Mouse (Mus musculus): ENCODE measurements around the gene 1700024P04Rik. TPM values are rescaled to one million over a fixed set of nuclear protein-coding genes. Genes with fewer than 3 reads are reported as not detected.
A peak's percentile ranks its signal among the peaks of the same experiment; 100 is the strongest.

The 1700024P04Rik gene
- polyA plus RNA-seq, 1 experiment from 2014 or later, result not detected

- Histone ChIP-seq H3K4me2 (replicated peaks; ENCODE audit: low read depth) (peak overlapping the region; percentile 55), H3K4me3 (ENCODE audit: low read depth, low read length) (peak overlapping the region; percentile 31), H3K36me3 (ENCODE audit: control insufficient read depth, insufficient read depth) (no peaks in the 10 kb centered on the region), H3K9ac (ENCODE audit: low read depth, low read length) (no peak overlapping the region), H3K27me3 (replicated peaks; ENCODE audit: control insufficient read depth, insufficient read depth, low read length) (no peaks in the 10 kb centered on the region), H3K27ac (ENCODE audit: low read depth, low read length) (peak overlapping the region; percentile 79), H3K9me3 (ENCODE audit: control insufficient read depth) (no peaks in the 10 kb centered on the region), H3K4me1 (replicated peaks; ENCODE audit: control insufficient read depth, insufficient read depth, low read length) (0 out of 2 replicates have a peak, but pooled peaks cover 11% of the 10 kb centered on the region)
- ATAC-seq, result peak; percentile 74
- no peak for TF ChIP-seq CTCF (IDR thresholded peaks at IDR 0.05; ENCODE audit: low read depth)
- WGBS, result 15% methylated on average over 7 of the region's 7 CpGs
Observed at GRCm38 (mm10) chr13:98944620-98945081, 39.7 kb downstream of the 1700024P04Rik start.

- no peaks in the 10 kb centered on the region for H3K27me3 ChIP-seq (replicated peaks; ENCODE audit: control insufficient read depth, insufficient read depth, low read length)
- no peak overlapping the region for H3K4me3 ChIP-seq (ENCODE audit: low read depth, low read length)
- ATAC-seq, result no peak
- peak overlapping the region; percentile 75 for H3K27ac ChIP-seq (ENCODE audit: low read depth, low read length)
- 0 out of 2 replicates have a peak, but pooled peaks cover 9% of the 10 kb centered on the region for H3K4me1 ChIP-seq (replicated peaks; ENCODE audit: control insufficient read depth, insufficient read depth, low read length)
- H3K4me2 ChIP-seq (replicated peaks; ENCODE audit: low read depth), result peak overlapping the region; percentile 43
- H3K9ac ChIP-seq (ENCODE audit: low read depth, low read length), result no peak overlapping the region
- no peaks in the 10 kb centered on the region for H3K9me3 ChIP-seq (ENCODE audit: control insufficient read depth)
- 17% methylated on average over 6 of the region's 6 CpGs for WGBS
- no peak for TF ChIP-seq CTCF (IDR thresholded peaks at IDR 0.05; ENCODE audit: low read depth)
- H3K36me3 ChIP-seq (ENCODE audit: control insufficient read depth, insufficient read depth), result no peaks in the 10 kb centered on the region
Observed at GRCm38 (mm10) chr13:98942360-98942759, 42.0 kb downstream of the 1700024P04Rik start.

GRCm38 (mm10) chr13:98941829-98942343, 42.5 kb downstream of the 1700024P04Rik start:
- Histone ChIP-seq H3K4me2 (replicated peaks; ENCODE audit: low read depth) (peak overlapping the region; percentile 43), H3K27ac (ENCODE audit: low read depth, low read length) (peak overlapping the region; percentile 75), H3K4me3 (ENCODE audit: low read depth, low read length) (no peak overlapping the region)

GRCm38 (mm10) chr13:98937108-98937507, 47.3 kb downstream of the 1700024P04Rik start:
- Histone ChIP-seq H3K36me3 (ENCODE audit: control insufficient read depth, insufficient read depth) (no peaks in the 10 kb centered on the region), H3K4me1 (replicated peaks; ENCODE audit: control insufficient read depth, insufficient read depth, low read length) (no peaks in the 10 kb centered on the region), H3K27ac (ENCODE audit: low read depth, low read length) (no peak overlapping the region), H3K4me2 (replicated peaks; ENCODE audit: low read depth) (no peak overlapping the region), H3K4me3 (ENCODE audit: low read depth, low read length) (no peak overlapping the region), H3K9ac (ENCODE audit: low read depth, low read length) (no peak overlapping the region), H3K9me3 (ENCODE audit: control insufficient read depth) (no peaks in the 10 kb centered on the region), H3K27me3 (replicated peaks; ENCODE audit: control insufficient read depth, insufficient read depth, low read length) (no peaks in the 10 kb centered on the region)
- WGBS, result 76% methylated on average over 6 of the region's 6 CpGs
- ATAC-seq, result no peak
- TF ChIP-seq CTCF (IDR thresholded peaks at IDR 0.05; ENCODE audit: low read depth), result no peak

More at GRCm38 (mm10) chr13:98941829-98942343, 42.5 kb downstream of the 1700024P04Rik start:
- Histone ChIP-seq H3K27me3 (replicated peaks; ENCODE audit: control insufficient read depth, insufficient read depth, low read length) (no peaks in the 10 kb centered on the region), H3K9me3 (ENCODE audit: control insufficient read depth) (no peaks in the 10 kb centered on the region), H3K9ac (ENCODE audit: low read depth, low read length) (no peak overlapping the region), H3K4me1 (replicated peaks; ENCODE audit: control insufficient read depth, insufficient read depth, low read length) (0 out of 2 replicates have a peak, but pooled peaks cover 6% of the 10 kb centered on the region), H3K36me3 (ENCODE audit: control insufficient read depth, insufficient read depth) (no peaks in the 10 kb centered on the region)
- peak; percentile 91 for ATAC-seq
- TF ChIP-seq CTCF (IDR thresholded peaks at IDR 0.05; ENCODE audit: low read depth), result no peak
- 31% methylated on average over 7 of the region's 7 CpGs for WGBS

Other genes with a start within 250 kb of the 1700024P04Rik start
- 24.7 and 30.3 TPM in 2 replicates for gene Fcho2, start 169.1 kb downstream of the 1700024P04Rik start, polyA plus RNA-seq (2015; fragmentation: Nextera tagmentation; extraction: Ambion mirVana)
- gene Tnpo1, start 58.2 kb downstream of the 1700024P04Rik start, polyA plus RNA-seq (2015; fragmentation: Nextera tagmentation; extraction: Ambion mirVana), result 24.3 and 24.5 TPM in 2 replicates
- 0.38 and 0.39 TPM in 2 replicates for gene Zfp366, start 200.3 kb upstream of the 1700024P04Rik start, polyA plus RNA-seq (2015; fragmentation: Nextera tagmentation; extraction: Ambion mirVana)